Mouse (Mus musculus) forebrain, embryonic 11.5 days (tissue): ENCODE data around the gene Mafg. TPM values are rescaled to one million over a fixed set of nuclear protein-coding genes. Genes with fewer than 3 reads are reported as not detected.

Experiments used
- ATAC-seq: fragments of 200-750 bp; cut with Nextera tagmentation; replicated peaks from 2 replicates; pipeline ENCODE4 v1.8.0; 2017; ENCODE audit warnings: moderate TSS enrichment; ENCODE audit not compliant: low FRiP score
- DNase-seq: peaks from one replicate; pipeline ENCODE4 v3.0.0-alpha.2; 2017; ENCODE audit warnings: low spot score
- H3K27ac ChIP-seq: fragments of 300-500 bp; sonication (generic); 2 replicates; pipeline ENCODE4 v1.5.1; 2014; ENCODE audit warnings: low read depth, low read length
- H3K27me3 ChIP-seq: fragments of 300-500 bp; sonication (generic); 2 replicates; pipeline ENCODE4 v1.6.1; 2014; ENCODE audit warnings: mild to moderate bottlenecking, low read length, mixed read lengths; ENCODE audit not compliant: control insufficient read depth, insufficient read depth
- H3K36me3 ChIP-seq: fragments of 300-500 bp; sonication (generic); 2 replicates; pipeline ENCODE4 v1.6.1; 2014; ENCODE audit warnings: mild to moderate bottlenecking, low read length, moderate library complexity, mixed read lengths; ENCODE audit not compliant: control insufficient read depth, insufficient read depth
- H3K4me1 ChIP-seq: fragments of 300-500 bp; sonication (generic); replicated peaks from 2 replicates; pipeline ENCODE4 v1.6.1; 2014; ENCODE audit warnings: low read length, mixed read lengths; ENCODE audit not compliant: control insufficient read depth, insufficient read depth
- H3K4me2 ChIP-seq: fragments of 300-500 bp; sonication (generic); 2 replicates; pipeline ENCODE4 v1.6.1; 2014; ENCODE audit warnings: low read depth, mild to moderate bottlenecking, low read length, moderate library complexity, mixed read lengths; ENCODE audit not compliant: severe bottlenecking
- H3K4me3 ChIP-seq: fragments of 300-500 bp; sonication (generic); 2 replicates; pipeline ENCODE4 v1.5.1; 2014; ENCODE audit warnings: low read depth, low read length
- H3K9ac ChIP-seq: fragments of 300-500 bp; sonication (generic); 2 replicates; pipeline ENCODE4 v1.6.1; 2014; ENCODE audit warnings: low read length
- H3K9me3 ChIP-seq: fragments of 300-500 bp; sonication (generic); 2 replicates; pipeline ENCODE4 v1.6.1; 2016; ENCODE audit warnings: low read length, mixed read lengths; ENCODE audit not compliant: control insufficient read depth
- WGBS: fragments of 180-500 bp; shearing (Covaris S2); extraction: QIAGEN DNeasy Blood & Tissue Kit; methylation state at CpG from one replicate; pipeline ENCODE4 v1.1.7; 2014; 5-methylcytosine and 5-hydroxymethylcytosine counted together
- polyA plus RNA-seq: library from polyadenylated mRNA; unstranded; fragments of >200 nt; fragmentation: Nextera tagmentation; extraction: Ambion mirVana; gene quantifications from 2 replicates; pipeline ENCODE4 v1.2.1, GENCODE M21; 2014

The Mafg gene
- polyA plus RNA-seq, 1 experiment from 2014 or later = 25.5 TPM

GRCm38 (mm10) chr11:120665406-120665805 lies 32.0 kb upstream of the Mafg start:
- Histone ChIP-seq H3K9ac (no peak overlapping the region), H3K27me3 (peaks cover 26% of the 10 kb centered on the region), H3K27ac (no peak overlapping the region), H3K4me2 (no peak overlapping the region), H3K9me3 (no peaks in the 10 kb centered on the region), H3K36me3 (no peaks in the 10 kb centered on the region), H3K4me3 (no peak overlapping the region), H3K4me1 (peaks cover 6% of the 10 kb centered on the region)
- 91% methylated on average over 3 of the region's 3 CpGs for WGBS
- no peak for DNase-seq
- no peak for ATAC-seq

- WGBS = 64% methylated on average over 5 of the region's 5 CpGs
- no peak for ATAC-seq
- H3K36me3 ChIP-seq = no peaks in the 10 kb centered on the region
- no peak overlapping the region for H3K4me3 ChIP-seq
- DNase-seq = no peak
- H3K27ac ChIP-seq = no peak overlapping the region
- no peak overlapping the region for H3K9ac ChIP-seq
- H3K4me2 ChIP-seq = no peak overlapping the region
- H3K27me3 ChIP-seq = peaks cover 43% of the 10 kb centered on the region
- no peaks in the 10 kb centered on the region for H3K9me3 ChIP-seq
- H3K4me1 ChIP-seq = peaks cover 12% of the 10 kb centered on the region
These were observed 30.3 kb upstream of the Mafg start for GRCm38 (mm10) chr11:120663714-120664113.

- peak; percentile 48 for DNase-seq
- H3K4me1 ChIP-seq = peaks cover 12% of the 10 kb centered on the region
These were observed 29.4 kb upstream of the Mafg start for GRCm38 (mm10) chr11:120662759-120663158.

GRCm38 (mm10) chr11:120661076-120661460 lies 27.7 kb upstream of the Mafg start, which contains the start of gene Notum:
Gene Notum, minus strand, starts transcription at chr11:120661175.
- ATAC-seq (peak; percentile 8; the same call in 1 of the 2 replicates), DNase-seq (no peak)
- Histone ChIP-seq H3K9me3 (no peaks in the 10 kb centered on the region), H3K9ac (peak within 1 kb of the TSS; percentile 39), H3K4me2 (peak within 1 kb of the TSS; percentile 64), H3K4me3 (peak within 1 kb of the TSS; percentile 37), H3K27me3 (peaks cover 57% of the 10 kb centered on the region), H3K4me1 (peaks cover 12% of the 10 kb centered on the region), H3K36me3 (no peaks in the 10 kb centered on the region), H3K27ac (no peak within 1 kb of the TSS)
- WGBS = under 1% methylated on average over 35 of the region's 35 CpGs

More at GRCm38 (mm10) chr11:120662759-120663158, 29.4 kb upstream of the Mafg start:
- 45% methylated on average over 6 of the region's 6 CpGs for WGBS
- H3K36me3 ChIP-seq = no peaks in the 10 kb centered on the region
- no peak overlapping the region for H3K4me2 ChIP-seq
- peaks cover 52% of the 10 kb centered on the region for H3K27me3 ChIP-seq
- no peak overlapping the region for H3K4me3 ChIP-seq
- H3K9ac ChIP-seq = no peak overlapping the region
- H3K27ac ChIP-seq = no peak overlapping the region
- no peaks in the 10 kb centered on the region for H3K9me3 ChIP-seq
- ATAC-seq = no peak

- Histone ChIP-seq H3K9me3 (no peaks in the 10 kb centered on the region), H3K27ac (no peak overlapping the region), H3K4me1 (peaks cover 12% of the 10 kb centered on the region), H3K36me3 (no peaks in the 10 kb centered on the region), H3K9ac (peak overlapping the region; percentile 39), H3K4me3 (peak overlapping the region; percentile 37), H3K4me2 (peak overlapping the region; percentile 64), H3K27me3 (peaks cover 57% of the 10 kb centered on the region)
- DNase-seq (peak; percentile 76), ATAC-seq (peak; percentile 65)
- under 1% methylated on average over 88 of the region's 95 CpGs for WGBS
These were observed 27.1 kb upstream of the Mafg start for GRCm38 (mm10) chr11:120660301-120661075.

- ATAC-seq = peak; percentile 29; the same call in 1 of the 2 replicates
- Histone ChIP-seq H3K36me3 (no peaks in the 10 kb centered on the region), H3K4me3 (peak overlapping the region; percentile 37), H3K9me3 (no peaks in the 10 kb centered on the region), H3K27ac (no peak overlapping the region), H3K4me2 (peak overlapping the region; percentile 64), H3K4me1 (peaks cover 12% of the 10 kb centered on the region), H3K27me3 (peaks cover 57% of the 10 kb centered on the region), H3K9ac (peak overlapping the region; percentile 39; the same call in 1 of the 2 replicates)
- peak; percentile 68 for DNase-seq
- 2% methylated on average over 46 of the region's 50 CpGs for WGBS
These were observed 26.3 kb upstream of the Mafg start for GRCm38 (mm10) chr11:120659509-120660300.

- Histone ChIP-seq H3K27ac (no peak overlapping the region), H3K4me2 (no peak overlapping the region), H3K4me3 (no peak overlapping the region), H3K9ac (no peak overlapping the region), H3K27me3 (peaks cover 57% of the 10 kb centered on the region), H3K4me1 (peaks cover 12% of the 10 kb centered on the region), H3K36me3 (no peaks in the 10 kb centered on the region), H3K9me3 (no peaks in the 10 kb centered on the region)
- 5% methylated on average over 24 of the region's 24 CpGs for WGBS
- DNase-seq (peak; percentile 86), ATAC-seq (no peak)
These were observed 25.5 kb upstream of the Mafg start for GRCm38 (mm10) chr11:120658876-120659410.

GRCm38 (mm10) chr11:120657301-120657700 lies 23.9 kb upstream of the Mafg start:
- H3K9ac ChIP-seq = no peak overlapping the region
- DNase-seq (no peak), ATAC-seq (no peak)
- H3K4me3 ChIP-seq = no peak overlapping the region
- no peaks in the 10 kb centered on the region for H3K9me3 ChIP-seq
- peaks cover 12% of the 10 kb centered on the region for H3K4me1 ChIP-seq
- H3K36me3 ChIP-seq = no peaks in the 10 kb centered on the region
- peaks cover 50% of the 10 kb centered on the region for H3K27me3 ChIP-seq
- WGBS = 83% methylated on average over 4 of the region's 4 CpGs
- H3K4me2 ChIP-seq = no peak overlapping the region
- no peak overlapping the region for H3K27ac ChIP-seq
